Mouse (Mus musculus) cortical plate, adult 2 months (tissue): ENCODE data around the gene Scamp3. TPM values are rescaled to one million over a fixed set of nuclear protein-coding genes. Genes with fewer than 3 reads are reported as not detected.

Experiments
- H3K27ac ChIP-seq: fragments of 200-500 bp; 2 replicates; pipeline ENCODE4 v1.5.1; 2012; ENCODE audit warnings: low read length, control low read depth, inconsistent platforms; ENCODE audit not compliant: insufficient read depth
- H3K4me1 ChIP-seq: fragments of 200-500 bp; 2 replicates; pipeline ENCODE4 v1.6.1; 2011; ENCODE audit warnings: low read length; ENCODE audit not compliant: control insufficient read depth, insufficient read depth
- H3K4me3 ChIP-seq: fragments of 200-500 bp; 2 replicates; pipeline ENCODE4 v1.5.1; 2011; ENCODE audit warnings: mild to moderate bottlenecking, low read length, control low read depth; ENCODE audit not compliant: insufficient read depth
- CTCF ChIP-seq: fragments of 200-500 bp; IDR thresholded peaks from 2 replicates; pipeline ENCODE4 v1.5.1; 2011; ENCODE audit warnings: mild to moderate bottlenecking, control low read depth, low read length; ENCODE audit not compliant: insufficient read depth; ENCODE audit errors: extremely low read depth
- POLR2A ChIP-seq: fragments of 200-500 bp; IDR thresholded peaks from 2 replicates; pipeline ENCODE4 v1.6.1; 2011; ENCODE audit warnings: mild to moderate bottlenecking, low read length, control low read depth; ENCODE audit not compliant: insufficient read depth; ENCODE audit errors: extremely low read depth
- polyA plus RNA-seq: library from polyadenylated mRNA; depleted of rRNA; stranded (reverse); fragments of >200 nt; gene quantifications from 2 replicates; pipeline ENCODE4 v1.2.3, GENCODE M21; 2012; rRNA removed

Scamp3 gene
- polyA plus RNA-seq, 1 experiment: 95.7 TPM

DNA sequence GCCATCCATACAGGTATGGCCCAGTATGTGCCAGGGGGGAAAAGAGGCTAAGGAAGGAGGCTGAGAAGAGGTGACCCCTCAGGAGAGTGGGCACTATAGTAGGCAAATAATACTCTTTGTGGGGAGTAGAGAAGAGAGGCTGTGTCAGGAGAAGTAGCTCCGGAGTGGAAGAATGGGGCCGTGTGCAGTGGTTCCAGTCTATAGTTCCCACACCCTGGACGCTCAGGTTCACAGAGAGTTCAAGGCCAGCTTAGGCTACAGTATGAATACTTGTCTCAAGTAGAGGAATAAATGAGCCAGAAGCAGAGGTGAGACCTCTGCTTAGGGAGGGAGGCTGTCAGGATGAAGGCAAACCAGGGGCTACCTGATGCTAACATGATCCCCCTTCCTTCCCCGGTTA is 52.0 kb downstream of the Scamp3 start:
- H3K27ac ChIP-seq: no peak overlapping the region
- TF ChIP-seq CTCF: no peak
- TF ChIP-seq POLR2A: no peak

DNA sequence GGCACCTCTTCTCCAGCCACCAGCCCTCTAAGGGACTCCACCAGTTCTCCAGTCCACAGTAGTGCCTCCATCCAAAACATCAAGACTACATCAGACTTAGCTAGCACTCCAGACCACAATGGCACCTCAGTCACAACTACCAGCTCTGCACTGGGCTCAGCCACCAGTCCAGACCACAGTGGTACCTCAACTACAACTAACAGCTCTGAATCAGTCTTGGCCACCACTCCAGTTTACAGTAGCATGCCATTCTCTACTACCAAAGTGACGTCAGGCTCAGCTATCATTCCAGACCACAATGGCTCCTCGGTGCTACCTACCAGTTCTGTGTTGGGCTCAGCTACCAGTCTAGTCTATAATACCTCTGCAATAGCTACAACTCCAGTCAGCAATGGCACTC is 53.3 kb downstream of the Scamp3 start:
- no peak overlapping the region for H3K27ac ChIP-seq
- no peaks in the 10 kb centered on the region for H3K4me1 ChIP-seq
- no peak for TF ChIP-seq CTCF
- TF ChIP-seq POLR2A: no peak
- H3K4me3 ChIP-seq: no peak overlapping the region

More for the DNA sequence above, 52.0 kb downstream of the Scamp3 start:
- Histone ChIP-seq H3K4me3 (no peak overlapping the region), H3K4me1 (no peaks in the 10 kb centered on the region)

DNA sequence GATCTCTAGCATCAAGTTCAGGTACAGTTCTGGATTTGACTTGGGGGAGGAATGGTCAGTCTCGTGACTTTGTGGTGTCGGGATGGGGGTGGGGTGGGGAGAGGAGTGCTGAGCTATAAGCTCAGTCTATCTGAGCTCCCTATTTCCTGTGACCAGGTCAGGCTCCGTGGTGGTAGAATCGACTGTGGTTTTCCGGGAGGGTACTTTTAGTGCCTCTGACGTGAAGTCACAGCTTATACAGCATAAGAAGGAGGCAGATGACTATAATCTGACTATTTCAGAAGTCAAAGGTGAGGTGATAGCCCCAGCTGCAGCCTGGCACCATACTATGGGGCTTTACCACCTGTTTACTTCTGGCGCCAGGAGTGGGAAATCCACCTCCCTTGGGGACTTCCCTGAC is 54.1 kb downstream of the Scamp3 start:
- H3K4me1 ChIP-seq: no peaks in the 10 kb centered on the region
- H3K4me3 ChIP-seq: no peak overlapping the region
- TF ChIP-seq POLR2A (no peak), CTCF (no peak)
- H3K27ac ChIP-seq: no peak overlapping the region

DNA sequence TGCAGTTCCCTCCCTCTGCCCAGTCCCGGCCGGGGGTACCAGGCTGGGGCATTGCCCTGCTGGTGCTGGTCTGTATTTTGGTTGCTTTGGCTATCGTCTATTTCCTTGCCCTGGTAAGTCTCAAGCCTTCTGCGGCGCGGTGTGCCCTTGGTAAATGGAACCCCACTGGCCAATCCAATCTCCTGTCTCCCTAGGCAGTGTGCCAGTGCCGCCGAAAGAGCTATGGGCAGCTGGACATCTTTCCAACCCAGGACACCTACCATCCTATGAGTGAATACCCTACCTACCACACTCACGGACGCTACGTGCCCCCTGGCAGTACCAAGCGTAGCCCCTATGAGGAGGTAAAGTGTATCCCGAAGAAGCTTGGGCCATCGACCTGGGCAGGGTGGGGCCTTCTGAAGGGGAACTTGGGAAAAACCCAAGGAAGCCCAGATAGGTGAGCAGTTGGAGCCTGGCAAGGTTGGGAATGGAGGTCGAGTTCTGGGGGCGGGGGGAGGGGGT is 54.6 kb downstream of the Scamp3 start:
- H3K27ac ChIP-seq: no peak overlapping the region
- H3K4me3 ChIP-seq: no peak overlapping the region
- TF ChIP-seq POLR2A (no peak), CTCF (no peak)
- H3K4me1 ChIP-seq: no peaks in the 10 kb centered on the region

Other genes with a start within 250 kb of the Scamp3 start
- gene Ash1l, start 226.9 kb upstream of the Scamp3 start, polyA plus RNA-seq: 32.6 and 32.8 TPM in 2 replicates
- gene Dap3, start 226.3 kb upstream of the Scamp3 start, polyA plus RNA-seq: 135 and 136 TPM in 2 replicates
- gene Rusc1, start 84.2 kb upstream of the Scamp3 start, polyA plus RNA-seq: 199 and 214 TPM in 2 replicates
- gene Gm43738, start 76.4 kb upstream of the Scamp3 start, polyA plus RNA-seq: not detected in 2 replicates
- gene Fdps, start 75.5 kb upstream of the Scamp3 start, polyA plus RNA-seq: 94.9 and 107 TPM in 2 replicates
- gene Pklr, start 41.3 kb upstream of the Scamp3 start, polyA plus RNA-seq: 0.04 and 0.08 TPM in 2 replicates
- gene Hcn3, start 17.3 kb upstream of the Scamp3 start, polyA plus RNA-seq: 14.2 and 14.5 TPM in 2 replicates
- 68.0 and 73.0 TPM in 2 replicates for gene Clk2, start 12.7 kb upstream of the Scamp3 start, polyA plus RNA-seq
- gene Fam189b, start 5.7 kb downstream of the Scamp3 start, polyA plus RNA-seq: 84.1 and 86.2 TPM in 2 replicates
- 85.1 and 86.1 TPM in 2 replicates for gene Gba, start 25.5 kb downstream of the Scamp3 start, polyA plus RNA-seq
- gene Thbs3, start 37.7 kb downstream of the Scamp3 start, polyA plus RNA-seq: 68.9 and 70.6 TPM in 2 replicates
- 132 and 155 TPM in 2 replicates for gene Mtx1, start 49.6 kb downstream of the Scamp3 start, polyA plus RNA-seq
- 0.88 and 0.95 TPM in 2 replicates for gene Muc1, start 51.6 kb downstream of the Scamp3 start, polyA plus RNA-seq
- gene Krtcap2, start 68.5 kb downstream of the Scamp3 start, polyA plus RNA-seq: 58.2 and 61.9 TPM in 2 replicates
- 87.2 and 91.0 TPM in 2 replicates for gene Trim46, start 68.8 kb downstream of the Scamp3 start, polyA plus RNA-seq
- 150 and 156 TPM in 2 replicates for gene Dpm3, start 81.9 kb downstream of the Scamp3 start, polyA plus RNA-seq
- 106 and 114 TPM in 2 replicates for gene Slc50a1, start 93.1 kb downstream of the Scamp3 start, polyA plus RNA-seq
- 11.7 and 12.7 TPM in 2 replicates for gene Efna1, start 103.7 kb downstream of the Scamp3 start, polyA plus RNA-seq
- 79.9 and 85.1 TPM in 2 replicates for gene Efna3, start 145.5 kb downstream of the Scamp3 start, polyA plus RNA-seq
- 0.59 and 1.1 TPM in 2 replicates for gene Efna4, start 160.6 kb downstream of the Scamp3 start, polyA plus RNA-seq
- gene Adam15, start 172.5 kb downstream of the Scamp3 start, polyA plus RNA-seq: 170 and 178 TPM in 2 replicates
- gene Dcst2, start 184.5 kb downstream of the Scamp3 start, polyA plus RNA-seq: 0.61 and 0.75 TPM in 2 replicates
- gene Dcst1, start 187.8 kb downstream of the Scamp3 start, polyA plus RNA-seq: 0.06 TPM in 1 of 2 replicates, not detected in the other
- gene Zbtb7b, start 217.3 kb downstream of the Scamp3 start, polyA plus RNA-seq: 14.7 and 18.7 TPM in 2 replicates
- 5.1 and 5.9 TPM in 2 replicates for gene Lenep, start 225.3 kb downstream of the Scamp3 start, polyA plus RNA-seq
- 45.4 and 48.7 TPM in 2 replicates for gene Flad1, start 234.4 kb downstream of the Scamp3 start, polyA plus RNA-seq
- 5.2 and 5.4 TPM in 2 replicates for gene Cks1b, start 240.9 kb downstream of the Scamp3 start, polyA plus RNA-seq
- gene Shc1, start 241.0 kb downstream of the Scamp3 start, polyA plus RNA-seq: 17.5 and 18.0 TPM in 2 replicates